Mouse (Mus musculus) lung, adult 2 months (tissue): ENCODE measurements at regions not wholly inside any gene's neighbourhood (a gene's known extent, or its start where the extent isn't known, plus 50 kb on each side); places are given as distances from the start of the nearest gene placed in this dataset.

Experiments
- DNase-seq: peaks from one replicate; pipeline ENCODE4 v3.0.0; 2022
- H3K4me1 ChIP-seq: fragments of 200-500 bp; 2 replicates; pipeline ENCODE4 v1.6.1; 2011; ENCODE audit warnings: low read length; ENCODE audit not compliant: control insufficient read depth, insufficient read depth
- H3K4me3 ChIP-seq: fragments of 200-500 bp; replicated peaks from 2 replicates; pipeline ENCODE3; 2011; ENCODE audit warnings: low read depth, mild to moderate bottlenecking, control low read depth, low read length; ENCODE audit errors: extremely low read depth
- CTCF ChIP-seq: fragments of 200-500 bp; IDR thresholded peaks from 2 replicates; pipeline ENCODE4 v1.5.1; 2011; ENCODE audit warnings: mild to moderate bottlenecking, low read length, control low read depth; ENCODE audit not compliant: insufficient read depth
- POLR2A ChIP-seq: fragments of 200-500 bp; IDR thresholded peaks from 2 replicates; pipeline ENCODE4 v1.6.1; 2011; ENCODE audit warnings: low read depth, mild to moderate bottlenecking, control low read depth, low read length, borderline replicate concordance; ENCODE audit errors: extremely low read depth
- WGBS: fragments of 180-500 bp; shearing (Covaris S2); methylation state at CpG from one replicate; pipeline ENCODE4 v1.1.7; 2018; 5-methylcytosine and 5-hydroxymethylcytosine counted together

GRCm38 (mm10) chr17:82936836-82937235 lies 278.3 kb upstream of the Pkdcc start:
- 66% methylated on average over 3 of the region's 3 CpGs for WGBS

DNA sequence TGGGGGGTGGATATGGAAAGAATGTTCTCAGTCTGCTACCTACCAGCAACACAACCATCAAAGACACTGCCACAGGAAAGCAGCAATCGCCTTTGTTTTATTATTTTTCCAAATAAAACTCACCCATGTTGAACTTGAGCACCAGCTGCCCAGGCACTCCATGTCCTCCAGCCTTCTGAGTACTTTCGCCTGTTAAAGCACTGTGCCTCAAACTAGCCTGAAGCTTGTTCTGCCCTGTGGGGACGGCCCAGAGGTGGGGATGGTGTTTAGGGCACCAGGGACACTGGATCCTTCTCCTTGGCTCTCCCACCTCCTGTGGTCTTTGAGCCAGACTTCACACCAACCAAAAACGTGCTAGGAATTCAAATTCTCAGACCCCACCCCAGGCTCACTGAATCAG lies 269.0 kb upstream of the Pkdcc start:
- 53% methylated on average over 4 of the region's 4 CpGs for WGBS
- no peak overlapping the region for H3K4me3 ChIP-seq
- H3K4me1 ChIP-seq: no peaks in the 10 kb centered on the region
- no peak for DNase-seq
- TF ChIP-seq POLR2A (no peak), CTCF (no peak)

More at GRCm38 (mm10) chr17:82936836-82937235, 278.3 kb upstream of the Pkdcc start:
- TF ChIP-seq POLR2A (no peak), CTCF (no peak)
- H3K4me3 ChIP-seq: no peak overlapping the region
- H3K4me1 ChIP-seq: no peaks in the 10 kb centered on the region
- no peak for DNase-seq

DNA sequence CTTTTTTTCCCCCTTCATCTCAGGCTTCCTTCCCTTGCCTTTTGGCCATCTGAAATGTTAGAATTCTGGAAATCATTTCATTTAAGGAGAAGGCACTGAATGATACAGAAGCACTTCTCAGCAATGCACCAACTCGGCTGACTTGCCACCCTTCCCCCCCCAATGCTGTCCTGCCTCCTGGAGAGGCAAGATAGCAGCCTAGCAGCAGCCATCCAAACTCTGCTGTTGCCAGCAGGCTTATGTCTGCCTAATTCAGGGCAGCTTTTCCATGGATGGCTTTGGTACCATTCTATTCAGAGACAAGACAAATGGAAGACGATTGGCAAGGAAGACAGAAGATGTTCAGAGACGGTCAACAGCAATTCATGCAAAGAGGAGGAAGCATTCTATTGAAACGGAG lies 265.3 kb upstream of the Pkdcc start:
- no peak for DNase-seq
- WGBS: 69% methylated on average over 4 of the region's 4 CpGs
- no peak overlapping the region for H3K4me3 ChIP-seq
- TF ChIP-seq CTCF: no peak
- TF ChIP-seq POLR2A: no peak
- no peaks in the 10 kb centered on the region for H3K4me1 ChIP-seq

GRCm38 (mm10) chr17:82950268-82950667 lies 264.8 kb upstream of the Pkdcc start:
- TF ChIP-seq POLR2A: no peak
- no peak for TF ChIP-seq CTCF
- no peak for DNase-seq
- Histone ChIP-seq H3K4me1 (no peaks in the 10 kb centered on the region), H3K4me3 (no peak overlapping the region)
- WGBS: 92% methylated on average over 14 of the region's 14 CpGs

DNA sequence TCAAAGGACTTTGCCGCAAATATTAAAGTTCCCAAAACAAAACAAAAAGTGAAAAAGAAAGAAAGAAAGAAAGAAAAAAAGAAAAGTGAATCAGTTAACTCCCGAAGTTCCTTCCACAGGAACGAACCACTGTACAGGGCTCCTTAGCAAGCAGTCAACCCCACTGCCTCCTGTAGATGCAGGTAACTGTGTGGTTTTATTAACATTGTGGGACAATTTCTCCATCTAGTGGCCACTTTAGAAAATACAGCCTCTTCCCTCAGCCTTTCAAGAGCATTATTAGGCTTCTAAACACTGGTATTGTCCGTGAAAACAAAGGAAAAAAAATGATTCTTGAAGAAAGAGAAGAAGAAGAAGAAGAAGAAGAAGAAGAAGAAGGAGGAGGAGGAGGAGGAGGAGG lies 257.7 kb upstream of the Pkdcc start:
- DNase-seq: no peak
- WGBS: 31% methylated on average over 4 of the region's 4 CpGs
- TF ChIP-seq CTCF (no peak), POLR2A (no peak)
- H3K4me3 ChIP-seq: no peak overlapping the region
- H3K4me1 ChIP-seq: no peaks in the 10 kb centered on the region

- no peaks in the 10 kb centered on the region for H3K4me1 ChIP-seq
- no peak for TF ChIP-seq CTCF
- no peak for TF ChIP-seq POLR2A
- 72% methylated on average over 3 of the region's 3 CpGs for WGBS
- H3K4me3 ChIP-seq: no peak overlapping the region
- no peak for DNase-seq
Measured at GRCm38 (mm10) chr17:82963374-82963773, 251.7 kb upstream of the Pkdcc start.

GRCm38 (mm10) chr17:82999710-83000109 lies 215.4 kb upstream of the Pkdcc start:
- DNase-seq: no peak
- 62% methylated on average over 10 of the region's 10 CpGs for WGBS
- Histone ChIP-seq H3K4me3 (no peak overlapping the region), H3K4me1 (no peaks in the 10 kb centered on the region)
- TF ChIP-seq POLR2A (no peak), CTCF (no peak)

DNA sequence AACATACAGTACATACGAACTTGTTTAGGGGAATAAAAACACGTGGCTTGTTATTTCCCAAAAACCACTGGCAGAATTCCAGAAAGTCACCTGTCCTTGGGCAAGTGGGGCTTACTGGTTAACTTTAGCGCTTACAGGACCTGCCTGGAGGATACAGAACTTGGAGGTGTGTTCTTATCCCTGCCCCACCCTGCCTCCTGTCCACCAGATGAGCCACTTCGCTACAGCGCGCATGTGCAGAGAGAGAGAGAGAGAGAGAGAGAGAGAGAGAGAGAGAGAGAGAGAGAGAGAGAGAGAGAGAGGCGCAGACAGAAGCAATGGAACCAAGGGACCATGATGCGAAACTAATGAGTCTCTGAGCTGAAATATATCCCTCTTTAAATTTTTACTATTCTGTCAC lies 214.7 kb upstream of the Pkdcc start:
- Histone ChIP-seq H3K4me3 (no peak overlapping the region), H3K4me1 (no peaks in the 10 kb centered on the region)
- no peak for DNase-seq
- 59% methylated on average over 8 of the region's 8 CpGs for WGBS
- TF ChIP-seq CTCF (no peak), POLR2A (no peak)

- Histone ChIP-seq H3K4me3 (no peak overlapping the region), H3K4me1 (no peaks in the 10 kb centered on the region)
- 5% methylated on average over 2 of the region's 2 CpGs for WGBS
- DNase-seq: no peak
- TF ChIP-seq POLR2A (no peak), CTCF (no peak)
Measured at GRCm38 (mm10) chr17:83001567-83001966, 213.5 kb upstream of the Pkdcc start.

GRCm38 (mm10) chr17:83010845-83011244 lies 204.2 kb upstream of the Pkdcc start:
- no peak for DNase-seq
- WGBS: 82% methylated on average over 1 of the region's 1 CpGs
- TF ChIP-seq POLR2A (no peak), CTCF (no peak)

DNA sequence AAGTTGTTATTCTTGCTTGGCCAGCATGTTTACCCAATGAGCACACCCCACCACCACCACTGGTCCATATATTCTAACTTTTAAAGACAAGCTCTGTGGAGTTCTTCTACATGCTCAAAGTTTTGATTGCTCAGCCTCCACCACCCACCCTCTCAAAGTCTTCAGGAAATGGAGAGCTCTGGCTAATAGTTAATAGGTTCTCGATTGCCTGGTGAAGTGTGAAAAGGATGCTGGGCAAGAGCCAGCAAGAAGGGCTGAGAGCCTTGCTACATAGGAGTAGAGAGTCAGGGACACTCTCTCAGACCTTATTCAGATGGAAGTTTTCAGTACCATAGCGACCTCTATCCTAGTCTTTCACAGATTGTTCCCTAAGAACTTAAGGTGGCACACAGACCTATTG lies 199.4 kb upstream of the Pkdcc start:
- Histone ChIP-seq H3K4me3 (no peak overlapping the region), H3K4me1 (no peaks in the 10 kb centered on the region)
- no peak for TF ChIP-seq CTCF
- no peak for TF ChIP-seq POLR2A
- 41% methylated on average over 2 of the region's 2 CpGs for WGBS
- DNase-seq: no peak

More at GRCm38 (mm10) chr17:83010845-83011244, 204.2 kb upstream of the Pkdcc start:
- H3K4me3 ChIP-seq: no peak overlapping the region
- no peaks in the 10 kb centered on the region for H3K4me1 ChIP-seq
